Mouse (Mus musculus): ENCODE measurements at regions not wholly inside any gene's neighbourhood (a gene's known extent, or its start where the extent isn't known, plus 50 kb on each side); places are given as distances from the start of the nearest gene placed in this dataset.

- Histone ChIP-seq H3K9me3 (ENCODE audit: low read length) (no peaks in the 10 kb centered on the region), H3K36me3 (ENCODE audit: insufficient read depth, low read length) (no peaks in the 10 kb centered on the region), H3K27me3 (ENCODE audit: insufficient read depth, low read length) (peaks cover 2% of the 10 kb centered on the region; the same call in 1 of the 2 replicates), H3K4me1 (replicated peaks; ENCODE audit: low read depth, low read length) (peaks cover 20% of the 10 kb centered on the region), H3K4me3 (replicated peaks; ENCODE audit: low read length) (no peak overlapping the region)
- TF ChIP-seq NANOG (IDR thresholded peaks at IDR 0.05; ENCODE audit: borderline replicate concordance, low read length) (no peak), POU5F1 (IDR thresholded peaks at IDR 0.05; ENCODE audit: borderline replicate concordance, low read length) (no peak), CTCF (conservative IDR thresholded peaks at IDR 0.05; ENCODE audit: low read length) (no peak)
Observed at GRCm38 (mm10) chr9:47286930-47287722, 242.8 kb upstream of the Cadm1 start.

GRCm38 (mm10) chr9:47288587-47289199, 241.3 kb upstream of the Cadm1 start:
- Histone ChIP-seq H3K4me1 (replicated peaks; ENCODE audit: low read depth, low read length) (peaks cover 16% of the 10 kb centered on the region), H3K4me3 (replicated peaks; ENCODE audit: low read length) (no peak overlapping the region), H3K36me3 (ENCODE audit: insufficient read depth, low read length) (no peaks in the 10 kb centered on the region), H3K27me3 (ENCODE audit: insufficient read depth, low read length) (peaks cover 2% of the 10 kb centered on the region; the same call in 1 of the 2 replicates), H3K9me3 (ENCODE audit: low read length) (no peaks in the 10 kb centered on the region)
- no peak for TF ChIP-seq POU5F1 (IDR thresholded peaks at IDR 0.05; ENCODE audit: borderline replicate concordance, low read length)
- no peak for TF ChIP-seq CTCF (conservative IDR thresholded peaks at IDR 0.05; ENCODE audit: low read length)
- no peak for TF ChIP-seq NANOG (IDR thresholded peaks at IDR 0.05; ENCODE audit: borderline replicate concordance, low read length)

GRCm38 (mm10) chr9:47300633-47301032, 229.3 kb upstream of the Cadm1 start:
- Histone ChIP-seq H3K27me3 (ENCODE audit: insufficient read depth, low read length) (peaks cover 15% of the 10 kb centered on the region), H3K9me3 (ENCODE audit: low read length) (no peaks in the 10 kb centered on the region), H3K4me3 (replicated peaks; ENCODE audit: low read length) (no peak overlapping the region), H3K4me1 (replicated peaks; ENCODE audit: low read depth, low read length) (no peaks in the 10 kb centered on the region), H3K36me3 (ENCODE audit: insufficient read depth, low read length) (no peaks in the 10 kb centered on the region)
- TF ChIP-seq NANOG (IDR thresholded peaks at IDR 0.05; ENCODE audit: borderline replicate concordance, low read length) (no peak), POU5F1 (IDR thresholded peaks at IDR 0.05; ENCODE audit: borderline replicate concordance, low read length) (no peak), CTCF (conservative IDR thresholded peaks at IDR 0.05; ENCODE audit: low read length) (no peak)

- Histone ChIP-seq H3K36me3 (ENCODE audit: insufficient read depth, low read length) (no peaks in the 10 kb centered on the region), H3K9me3 (ENCODE audit: low read length) (no peaks in the 10 kb centered on the region), H3K27me3 (ENCODE audit: insufficient read depth, low read length) (peaks cover 7% of the 10 kb centered on the region; the same call in 1 of the 2 replicates), H3K4me3 (replicated peaks; ENCODE audit: low read length) (no peak overlapping the region), H3K4me1 (replicated peaks; ENCODE audit: low read depth, low read length) (no peaks in the 10 kb centered on the region)
- no peak for TF ChIP-seq CTCF (conservative IDR thresholded peaks at IDR 0.05; ENCODE audit: low read length)
- TF ChIP-seq POU5F1 (IDR thresholded peaks at IDR 0.05; ENCODE audit: borderline replicate concordance, low read length): no peak
- no peak for TF ChIP-seq NANOG (IDR thresholded peaks at IDR 0.05; ENCODE audit: borderline replicate concordance, low read length)
Observed at GRCm38 (mm10) chr9:47307125-47307751, 222.7 kb upstream of the Cadm1 start.

GRCm38 (mm10) chr9:47307752-47308500, 222.0 kb upstream of the Cadm1 start:
- Histone ChIP-seq H3K36me3 (ENCODE audit: insufficient read depth, low read length) (no peaks in the 10 kb centered on the region), H3K27me3 (ENCODE audit: insufficient read depth, low read length) (peaks cover 7% of the 10 kb centered on the region; the same call in 1 of the 2 replicates), H3K9me3 (ENCODE audit: low read length) (no peaks in the 10 kb centered on the region), H3K4me3 (replicated peaks; ENCODE audit: low read length) (no peak overlapping the region), H3K4me1 (replicated peaks; ENCODE audit: low read depth, low read length) (no peaks in the 10 kb centered on the region)
- TF ChIP-seq CTCF (conservative IDR thresholded peaks at IDR 0.05; ENCODE audit: low read length) (no peak), POU5F1 (IDR thresholded peaks at IDR 0.05; ENCODE audit: borderline replicate concordance, low read length) (no peak), NANOG (IDR thresholded peaks at IDR 0.05; ENCODE audit: borderline replicate concordance, low read length) (no peak)

- Histone ChIP-seq H3K4me3 (replicated peaks; ENCODE audit: low read length) (no peak overlapping the region), H3K27me3 (ENCODE audit: insufficient read depth, low read length) (peaks cover under 1% of the 10 kb centered on the region; the same call in 1 of the 2 replicates), H3K9me3 (ENCODE audit: low read length) (peaks cover 3% of the 10 kb centered on the region; the same call in 1 of the 2 replicates), H3K36me3 (ENCODE audit: insufficient read depth, low read length) (no peaks in the 10 kb centered on the region), H3K4me1 (replicated peaks; ENCODE audit: low read depth, low read length) (no peaks in the 10 kb centered on the region)
- no peak for TF ChIP-seq NANOG (IDR thresholded peaks at IDR 0.05; ENCODE audit: borderline replicate concordance, low read length)
- TF ChIP-seq POU5F1 (IDR thresholded peaks at IDR 0.05; ENCODE audit: borderline replicate concordance, low read length): no peak
- TF ChIP-seq CTCF (conservative IDR thresholded peaks at IDR 0.05; ENCODE audit: low read length): no peak
Observed at GRCm38 (mm10) chr9:47313433-47313832, 216.5 kb upstream of the Cadm1 start.

- H3K4me1 ChIP-seq (replicated peaks; ENCODE audit: low read depth, low read length): no peaks in the 10 kb centered on the region
Observed at GRCm38 (mm10) chr9:47314236-47314635, 215.7 kb upstream of the Cadm1 start.

More at GRCm38 (mm10) chr9:47314236-47314635, 215.7 kb upstream of the Cadm1 start:
- Histone ChIP-seq H3K27me3 (ENCODE audit: insufficient read depth, low read length) (no peaks in the 10 kb centered on the region), H3K36me3 (ENCODE audit: insufficient read depth, low read length) (no peaks in the 10 kb centered on the region), H3K9me3 (ENCODE audit: low read length) (peaks cover 3% of the 10 kb centered on the region; the same call in 1 of the 2 replicates), H3K4me3 (replicated peaks; ENCODE audit: low read length) (no peak overlapping the region)
- TF ChIP-seq CTCF (conservative IDR thresholded peaks at IDR 0.05; ENCODE audit: low read length): no peak
- TF ChIP-seq NANOG (IDR thresholded peaks at IDR 0.05; ENCODE audit: borderline replicate concordance, low read length): no peak
- no peak for TF ChIP-seq POU5F1 (IDR thresholded peaks at IDR 0.05; ENCODE audit: borderline replicate concordance, low read length)

Data from E14TG2a.4 (cell line).